Mouse (Mus musculus) myocyte (in vitro differentiated cells): ENCODE results near the gene Mb21d2.

Source experiments
- MAX ChIP-seq: IDR thresholded peaks from one replicate; pipeline ENCODE4 v1.6.1; 2011; ENCODE audit warnings: low read depth, mild to moderate bottlenecking, control low read depth
- MYOD1 ChIP-seq, 3 experiments: IDR thresholded peaks; one replicate each; pipeline ENCODE4 v1.6.1; 2011; ENCODE audit warnings: control low read depth in 2 of 3, low read depth in 2 of 3, mild to moderate bottlenecking in 2 of 3, moderate library complexity in 1 of 3; ENCODE audit not compliant: insufficient read length in 2 of 3, control insufficient read depth in 1 of 3
- POLR2A ChIP-seq: IDR thresholded peaks from one replicate; pipeline ENCODE4 v1.6.1; 2011; ENCODE audit warnings: low read depth, mild to moderate bottlenecking, control low read depth, moderate library complexity; ENCODE audit not compliant: insufficient read length
- POLR2AphosphoS2 ChIP-seq: IDR thresholded peaks from one replicate; pipeline ENCODE4 v1.6.1; 2011; ENCODE audit warnings: low read depth, control low read depth; ENCODE audit not compliant: insufficient read length
- TCF12 ChIP-seq: IDR thresholded peaks from one replicate; pipeline ENCODE4 v1.6.1; 2011; ENCODE audit warnings: mild to moderate bottlenecking, control low read depth; ENCODE audit not compliant: poor library complexity, insufficient read depth, severe bottlenecking
- TCF3 ChIP-seq: IDR thresholded peaks from one replicate; pipeline ENCODE4 v1.6.1; 2011; ENCODE audit warnings: low read depth, control low read depth; ENCODE audit not compliant: insufficient read length
- USF1 ChIP-seq: IDR thresholded peaks from one replicate; pipeline ENCODE4 v1.6.1; 2011; ENCODE audit warnings: low read depth, mild to moderate bottlenecking, control low read depth, moderate library complexity

- TF ChIP-seq TCF12 (no peak), MAX (no peak), POLR2A (no peak), MYOD1 (IDR thresholded peaks at IDR 0.05; ENCODE audit: control insufficient read depth in 1 of 3, insufficient read length in 2 of 3, low read depth in 2 of 3) (no peak), USF1 (no peak), TCF3 (no peak), POLR2AphosphoS2 (no peak)
Observed at GRCm38 (mm10) chr16:28824781-28825180, 104.7 kb downstream of the Mb21d2 start.
